Mouse (Mus musculus) heart, embryonic 15.5 days (tissue): ENCODE results near the gene Gm973. TPM values are rescaled to one million over a fixed set of nuclear protein-coding genes. Genes with fewer than 3 reads are reported as not detected.

Source experiments
- ATAC-seq: fragments of 200-750 bp; cut with Nextera tagmentation; replicated peaks from 2 replicates; pipeline ENCODE4 v1.8.0; 2017; ENCODE audit warnings: low read depth, moderate TSS enrichment; ENCODE audit not compliant: insufficient number of reproducible peaks, insufficient read depth, low FRiP score
- H3K27ac ChIP-seq: fragments of 300-500 bp; sonication (generic); 2 replicates; pipeline ENCODE4 v1.5.1; 2015; ENCODE audit warnings: mild to moderate bottlenecking, inconsistent platforms
- H3K27me3 ChIP-seq: fragments of 300-500 bp; sonication (generic); 2 replicates; pipeline ENCODE4 v1.6.1; 2015; ENCODE audit warnings: inconsistent platforms
- H3K36me3 ChIP-seq: fragments of 300-500 bp; sonication (generic); 2 replicates; pipeline ENCODE4 v1.6.1; 2015; ENCODE audit warnings: mild to moderate bottlenecking, inconsistent platforms
- H3K4me1 ChIP-seq: fragments of 300-500 bp; sonication (generic); replicated peaks from 2 replicates; pipeline ENCODE4 v1.6.1; 2015; ENCODE audit warnings: inconsistent platforms
- H3K4me2 ChIP-seq: fragments of 300-500 bp; sonication (generic); 2 replicates; pipeline ENCODE4 v1.6.1; 2015; ENCODE audit warnings: inconsistent platforms, mild to moderate bottlenecking, moderate library complexity
- H3K4me3 ChIP-seq: fragments of 300-500 bp; sonication (generic); 2 replicates; pipeline ENCODE4 v1.5.1; 2015; ENCODE audit warnings: mild to moderate bottlenecking, inconsistent platforms
- H3K9ac ChIP-seq: fragments of 300-500 bp; sonication (generic); 2 replicates; pipeline ENCODE4 v1.6.1; 2015; ENCODE audit warnings: mild to moderate bottlenecking, inconsistent platforms
- H3K9me3 ChIP-seq: fragments of 300-500 bp; sonication (generic); replicated peaks from 2 replicates; pipeline ENCODE4 v1.6.1; 2016; ENCODE audit warnings: inconsistent platforms
- WGBS: fragments of 180-500 bp; shearing (Covaris S2); methylation state at CpG from one replicate; pipeline ENCODE4 v1.1.7; 2015; ENCODE audit warnings: mixed read lengths; 5-methylcytosine and 5-hydroxymethylcytosine counted together
- polyA plus RNA-seq: library from polyadenylated mRNA; unstranded; fragments of >200 nt; fragmentation: Nextera tagmentation; extraction: Ambion mirVana; gene quantifications from 2 replicates; pipeline ENCODE4 v1.2.1, GENCODE M21; 2015

The Gm973 gene
- polyA plus RNA-seq, 1 experiment from 2014 or later: 0.34 TPM

- Histone ChIP-seq H3K27ac (peak overlapping the region; percentile 82), H3K27me3 (peaks cover 34% of the 10 kb centered on the region), H3K4me3 (peak overlapping the region; percentile 69), H3K9me3 (no peaks in the 10 kb centered on the region), H3K4me1 (peaks cover 38% of the 10 kb centered on the region), H3K4me2 (peak overlapping the region; percentile 97), H3K36me3 (no peaks in the 10 kb centered on the region), H3K9ac (peak overlapping the region; percentile 74)
- whole genome bisulfite sequencing: under 1% methylated on average over 88 of the region's 88 CpGs
- 0 out of 2 replicates have a peak, but pooled peaks have one; percentile 14 for ATAC-seq
Observed at GRCm38 (mm10) chr1:59482696-59483520, 33.2 kb upstream of the Gm973 start.

- Histone ChIP-seq H3K4me2 (peak overlapping the region; percentile 97), H3K36me3 (no peaks in the 10 kb centered on the region), H3K9me3 (no peaks in the 10 kb centered on the region), H3K27ac (peak overlapping the region; percentile 82; the same call in 1 of the 2 replicates), H3K27me3 (peaks cover 32% of the 10 kb centered on the region), H3K9ac (peak overlapping the region; percentile 74), H3K4me1 (peaks cover 43% of the 10 kb centered on the region), H3K4me3 (peak overlapping the region; percentile 69)
- ATAC-seq: 0 out of 2 replicates have a peak, but pooled peaks have one; percentile 24
- 2% methylated on average over 46 of the region's 46 CpGs for WGBS
Observed at GRCm38 (mm10) chr1:59483521-59484245, 32.4 kb upstream of the Gm973 start.

GRCm38 (mm10) chr1:59484314-59484713 lies 31.8 kb upstream of the Gm973 start:
- Histone ChIP-seq H3K27ac (no peak overlapping the region), H3K9me3 (no peaks in the 10 kb centered on the region), H3K4me2 (peak overlapping the region; percentile 97), H3K4me1 (peaks cover 49% of the 10 kb centered on the region), H3K27me3 (peaks cover 29% of the 10 kb centered on the region), H3K9ac (peak overlapping the region; percentile 74; the same call in 1 of the 2 replicates), H3K4me3 (peak overlapping the region; percentile 69), H3K36me3 (no peaks in the 10 kb centered on the region)
- no peak for ATAC-seq
- 22% methylated on average over 21 of the region's 21 CpGs for WGBS

GRCm38 (mm10) chr1:59484791-59485785 lies 31.0 kb upstream of the Gm973 start:
- peaks cover 50% of the 10 kb centered on the region for H3K4me1 ChIP-seq
- peaks cover 22% of the 10 kb centered on the region for H3K27me3 ChIP-seq
- H3K4me2 ChIP-seq: peak overlapping the region; percentile 97
- 41% methylated on average over 16 of the region's 16 CpGs for WGBS
- no peaks in the 10 kb centered on the region for H3K36me3 ChIP-seq
- H3K9ac ChIP-seq: peak overlapping the region; percentile 74
- no peaks in the 10 kb centered on the region for H3K9me3 ChIP-seq
- no peak for ATAC-seq
- 0 out of 2 replicates have a peak overlapping the region, but pooled peaks have one; percentile 40 for H3K27ac ChIP-seq
- peak overlapping the region; percentile 69 for H3K4me3 ChIP-seq

- Histone ChIP-seq H3K9ac (no peak overlapping the region; the same call in 1 of the 2 replicates), H3K9me3 (no peaks in the 10 kb centered on the region), H3K27me3 (peaks cover 22% of the 10 kb centered on the region), H3K27ac (no peak overlapping the region), H3K4me3 (peak overlapping the region; percentile 69; the same call in 1 of the 2 replicates), H3K4me2 (peak overlapping the region; percentile 97), H3K4me1 (peaks cover 49% of the 10 kb centered on the region), H3K36me3 (no peaks in the 10 kb centered on the region)
- 75% methylated on average over 4 of the region's 4 CpGs for WGBS
- ATAC-seq: no peak
Observed at GRCm38 (mm10) chr1:59485803-59486202, 30.3 kb upstream of the Gm973 start.

- peaks cover 42% of the 10 kb centered on the region for H3K4me1 ChIP-seq
Observed at GRCm38 (mm10) chr1:59487651-59488051, 28.4 kb upstream of the Gm973 start.

GRCm38 (mm10) chr1:59488481-59488880 lies 27.6 kb upstream of the Gm973 start:
- Histone ChIP-seq H3K4me1 (peaks cover 34% of the 10 kb centered on the region), H3K27ac (peak overlapping the region; percentile 31; the same call in 1 of the 2 replicates), H3K4me2 (no peak overlapping the region)

More at GRCm38 (mm10) chr1:59487651-59488051, 28.4 kb upstream of the Gm973 start:
- no peak for ATAC-seq
- WGBS: 8% methylated on average over 10 of the region's 10 CpGs
- peaks cover 22% of the 10 kb centered on the region for H3K27me3 ChIP-seq
- H3K27ac ChIP-seq: peak overlapping the region; percentile 45
- H3K4me3 ChIP-seq: peak overlapping the region; percentile 19
- H3K9me3 ChIP-seq: no peaks in the 10 kb centered on the region
- no peak overlapping the region for H3K9ac ChIP-seq
- no peaks in the 10 kb centered on the region for H3K36me3 ChIP-seq
- H3K4me2 ChIP-seq: peak overlapping the region; percentile 46

GRCm38 (mm10) chr1:59488991-59489390 lies 27.1 kb upstream of the Gm973 start:
- no peak for ATAC-seq
- Histone ChIP-seq H3K4me1 (peaks cover 29% of the 10 kb centered on the region), H3K4me2 (no peak overlapping the region; the same call in 1 of the 2 replicates)

More at GRCm38 (mm10) chr1:59488481-59488880, 27.6 kb upstream of the Gm973 start:
- Histone ChIP-seq H3K4me3 (no peak overlapping the region), H3K27me3 (peaks cover 19% of the 10 kb centered on the region), H3K9ac (no peak overlapping the region), H3K36me3 (no peaks in the 10 kb centered on the region), H3K9me3 (no peaks in the 10 kb centered on the region)
- ATAC-seq: no peak
- 46% methylated on average over 4 of the region's 4 CpGs for WGBS

GRCm38 (mm10) chr1:59491517-59491916 lies 24.5 kb upstream of the Gm973 start:
- Histone ChIP-seq H3K9me3 (no peaks in the 10 kb centered on the region), H3K27ac (no peak overlapping the region), H3K4me3 (no peak overlapping the region), H3K4me2 (no peak overlapping the region), H3K9ac (no peak overlapping the region), H3K4me1 (peaks cover 21% of the 10 kb centered on the region), H3K36me3 (no peaks in the 10 kb centered on the region), H3K27me3 (no peaks in the 10 kb centered on the region)
- no peak for ATAC-seq
- 75% methylated on average over 9 of the region's 9 CpGs for WGBS

More at GRCm38 (mm10) chr1:59488991-59489390, 27.1 kb upstream of the Gm973 start:
- peaks cover 14% of the 10 kb centered on the region for H3K27me3 ChIP-seq
- peak overlapping the region; percentile 31 for H3K27ac ChIP-seq
- H3K4me3 ChIP-seq: no peak overlapping the region
- H3K9me3 ChIP-seq: no peaks in the 10 kb centered on the region
- WGBS: 38% methylated on average over 4 of the region's 4 CpGs
- H3K9ac ChIP-seq: peak overlapping the region; percentile 21; the same call in 1 of the 2 replicates
- no peaks in the 10 kb centered on the region for H3K36me3 ChIP-seq

- 75% methylated on average over 4 of the region's 4 CpGs for WGBS
- no peak overlapping the region for H3K9ac ChIP-seq
- peaks cover 17% of the 10 kb centered on the region for H3K4me1 ChIP-seq
- H3K4me3 ChIP-seq: no peak overlapping the region
- no peaks in the 10 kb centered on the region for H3K27me3 ChIP-seq
- no peak overlapping the region for H3K27ac ChIP-seq
- no peaks in the 10 kb centered on the region for H3K9me3 ChIP-seq
- no peak for ATAC-seq
- no peaks in the 10 kb centered on the region for H3K36me3 ChIP-seq
- H3K4me2 ChIP-seq: no peak overlapping the region
Observed at GRCm38 (mm10) chr1:59492432-59492831, 23.6 kb upstream of the Gm973 start.
